Mouse (Mus musculus) midbrain, postnatal 0 days (tissue): Measurements from ENCODE around the gene Tssk2. TPM values are rescaled to one million over a fixed set of nuclear protein-coding genes. Genes with fewer than 3 reads are reported as not detected.
A peak's percentile ranks its signal among the peaks of the same experiment; 100 is the strongest.

Experiments
- ATAC-seq: fragments of 200-750 bp; cut with Nextera tagmentation; 2 replicates; pipeline ENCODE4 v1.8.0; 2017; ENCODE audit warnings: moderate number of reproducible peaks, mild to moderate bottlenecking, moderate TSS enrichment, moderate library complexity; ENCODE audit not compliant: low FRiP score
- DNase-seq: peaks from one replicate; pipeline ENCODE4 v3.0.0-alpha.2; 2015; ENCODE audit warnings: low spot score
- H3K27ac ChIP-seq: fragments of 300-500 bp; sonication (generic); 2 replicates; pipeline ENCODE4 v1.5.1; 2014; ENCODE audit warnings: low read depth, mild to moderate bottlenecking, low read length, mixed read lengths
- H3K27me3 ChIP-seq: fragments of 300-500 bp; sonication (generic); 2 replicates; pipeline ENCODE4 v1.6.1; 2014; ENCODE audit warnings: low read length, control low read depth, mixed read lengths; ENCODE audit not compliant: insufficient read depth
- H3K36me3 ChIP-seq: fragments of 300-500 bp; sonication (generic); 2 replicates; pipeline ENCODE4 v1.6.1; 2014; ENCODE audit warnings: low read length, control low read depth, mixed read lengths; ENCODE audit not compliant: insufficient read depth
- H3K4me1 ChIP-seq: fragments of 300-500 bp; sonication (generic); 2 replicates; pipeline ENCODE4 v1.6.1; 2014; ENCODE audit warnings: mild to moderate bottlenecking, control low read depth, antibody characterized with exemption, low read length, mixed read lengths; ENCODE audit not compliant: insufficient read depth
- H3K4me2 ChIP-seq: fragments of 300-500 bp; sonication (generic); 2 replicates; pipeline ENCODE4 v1.6.1; 2014; ENCODE audit warnings: low read depth, mild to moderate bottlenecking, low read length, mixed read lengths; ENCODE audit not compliant: poor library complexity, severe bottlenecking
- H3K4me3 ChIP-seq: fragments of 300-500 bp; sonication (generic); 2 replicates; pipeline ENCODE4 v1.5.1; 2014; ENCODE audit warnings: low read depth, mild to moderate bottlenecking, low read length, moderate library complexity
- H3K9ac ChIP-seq: fragments of 300-500 bp; sonication (generic); replicated peaks from 2 replicates; pipeline ENCODE4 v1.6.1; 2014; ENCODE audit warnings: mild to moderate bottlenecking, low read length, moderate library complexity, mixed read lengths; ENCODE audit not compliant: poor library complexity, severe bottlenecking
- H3K9me3 ChIP-seq: fragments of 300-500 bp; sonication (generic); 2 replicates; pipeline ENCODE4 v1.6.1; 2016; ENCODE audit warnings: low read length, control low read depth
- CTCF ChIP-seq: IDR thresholded peaks from 2 replicates; pipeline ENCODE4 v1.5.1; 2016; ENCODE audit warnings: antibody characterized with exemption, mild to moderate bottlenecking
- WGBS: fragments of 180-500 bp; shearing (Covaris S2); extraction: QIAGEN DNeasy Blood & Tissue Kit; methylation state at CpG from one replicate; pipeline ENCODE4 v1.1.7; 2014; 5-methylcytosine and 5-hydroxymethylcytosine counted together
- polyA plus RNA-seq: library from polyadenylated mRNA; unstranded; fragments of >200 nt; fragmentation: Nextera tagmentation; extraction: Ambion mirVana; gene quantifications from 2 replicates; pipeline ENCODE4 v1.2.1, GENCODE M21; 2015
- total RNA-seq: library from RNA; depleted of rRNA; stranded (reverse); fragments of >200 nt; gene quantifications from 2 replicates; pipeline ENCODE4 v1.2.3, GENCODE M21; 2014

Gene Tssk2
- total and polyA plus RNA-seq, 2 experiments from 2014 or later, result not detected

DNA sequence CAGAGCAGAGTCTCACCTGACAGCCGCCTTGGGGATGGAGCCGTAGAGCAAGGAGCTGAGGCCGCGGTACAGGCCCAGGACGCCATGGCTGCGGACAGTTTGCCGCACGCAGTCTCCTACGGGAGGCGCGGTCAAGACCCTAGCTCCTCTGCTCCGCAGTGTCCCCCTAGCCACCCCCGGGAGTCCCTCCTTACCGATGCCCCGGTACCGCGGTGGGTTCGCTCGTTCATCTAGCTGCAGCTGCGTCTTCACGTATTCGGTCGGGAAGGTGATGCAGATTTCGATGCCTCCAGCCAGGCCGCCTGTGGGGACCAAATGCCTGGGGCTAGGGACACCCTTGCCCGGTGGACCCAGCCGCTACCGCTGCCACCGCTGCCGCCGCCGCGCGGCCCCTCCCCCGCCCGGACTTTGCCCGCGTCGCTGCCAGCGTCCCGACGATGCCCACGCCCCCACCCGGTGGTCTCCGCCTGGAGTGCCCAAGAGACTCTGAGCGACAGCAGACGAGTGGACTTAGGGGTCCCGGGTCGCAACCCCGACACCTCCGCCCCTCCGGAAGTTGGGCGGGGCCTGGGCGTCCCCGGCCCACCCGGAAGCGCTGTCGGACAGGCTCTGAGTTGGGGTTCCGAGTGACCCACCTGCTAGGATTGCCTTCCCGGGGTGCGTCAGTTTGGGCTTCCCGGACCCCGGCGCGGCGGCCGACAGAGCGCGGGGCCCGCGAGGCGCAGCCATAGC, 29.1 kb downstream of the Tssk2 start:
- Histone ChIP-seq H3K4me1 (peaks cover 11% of the 10 kb centered on the region; the same call in 1 of the 2 replicates), H3K36me3 (peaks cover 19% of the 10 kb centered on the region), H3K4me3 (peak overlapping the region; percentile 87), H3K27me3 (no peaks in the 10 kb centered on the region), H3K27ac (peak overlapping the region; percentile 89), H3K4me2 (peak overlapping the region; percentile 93), H3K9me3 (no peaks in the 10 kb centered on the region), H3K9ac (peak overlapping the region; percentile 92)
- TF ChIP-seq CTCF, result no peak
- under 1% methylated on average over 64 of the region's 72 CpGs for WGBS
- peak; percentile 45 for ATAC-seq
- peak; percentile 20 for DNase-seq

DNA sequence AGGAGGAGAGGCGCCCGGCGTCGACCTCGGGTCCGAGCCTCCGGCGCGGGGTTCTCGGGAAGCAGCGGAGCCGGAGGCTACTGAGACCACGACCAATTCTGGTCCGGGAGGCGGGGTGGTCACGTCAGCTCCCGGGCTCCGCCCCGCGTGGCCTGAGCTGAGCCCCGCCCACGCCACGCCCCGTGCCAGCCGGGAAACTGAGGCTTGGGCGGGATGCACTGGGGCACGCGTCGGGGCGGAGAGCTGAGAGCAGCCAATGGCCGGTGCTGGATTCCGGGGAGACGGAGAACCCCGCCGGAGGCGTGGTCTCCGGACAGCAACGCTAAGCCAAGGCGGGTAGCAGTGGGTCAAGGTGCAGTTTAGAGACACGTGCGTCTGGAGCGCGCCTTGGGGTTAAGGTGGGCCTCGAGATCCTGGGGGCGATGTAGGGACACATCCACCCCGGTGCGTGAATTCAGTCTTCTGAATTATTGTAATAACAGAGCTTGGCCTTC, 29.7 kb downstream of the Tssk2 start, which contains the start of gene Slc25a1:
Gene Slc25a1 (minus strand): TSS at position 133 of the 494 bp plus-strand sequence.
- DNase-seq (peak; percentile 73), ATAC-seq (peak; percentile 77)
- Histone ChIP-seq H3K4me3 (peak within 1 kb of the TSS; percentile 87), H3K27me3 (no peaks in the 10 kb centered on the region), H3K9me3 (no peaks in the 10 kb centered on the region), H3K4me1 (peaks cover 9% of the 10 kb centered on the region; the same call in 1 of the 2 replicates), H3K36me3 (peaks cover 19% of the 10 kb centered on the region), H3K9ac (peak within 1 kb of the TSS; percentile 92), H3K4me2 (peak within 1 kb of the TSS; percentile 93), H3K27ac (peak within 1 kb of the TSS; percentile 89)
- 1% methylated on average over 47 of the region's 47 CpGs for WGBS
- TF ChIP-seq CTCF, result no peak

DNA sequence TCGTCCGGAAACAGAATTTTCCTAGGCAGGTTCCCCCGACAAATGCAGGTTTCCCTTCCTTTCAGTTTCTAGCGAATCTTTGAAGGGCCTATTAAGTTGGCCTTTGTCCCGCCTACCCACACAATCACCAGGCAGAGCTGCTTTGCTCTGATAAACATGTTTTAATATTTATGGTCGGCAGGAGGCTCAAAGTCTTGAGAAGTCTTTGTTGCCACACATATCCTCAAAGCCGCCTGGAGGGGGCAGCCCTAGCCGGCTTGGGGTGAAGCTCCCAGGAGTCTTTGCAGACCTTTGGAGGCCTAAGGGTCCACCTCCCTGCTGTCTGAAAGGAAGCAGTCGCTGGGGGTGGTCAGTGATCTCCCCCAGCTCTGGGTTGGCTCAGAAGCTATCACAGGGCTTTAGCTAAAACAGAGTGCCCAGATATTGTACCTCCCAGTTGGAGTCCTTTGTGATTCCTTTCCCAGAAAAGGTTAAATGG, 30.2 kb downstream of the Tssk2 start:
- H3K9ac ChIP-seq, result peak overlapping the region; percentile 92
- H3K36me3 ChIP-seq, result peaks cover 19% of the 10 kb centered on the region
- peak overlapping the region; percentile 89 for H3K27ac ChIP-seq
- WGBS, result under 1% methylated on average over 9 of the region's 9 CpGs
- H3K4me3 ChIP-seq, result peak overlapping the region; percentile 87
- peak; percentile 75 for ATAC-seq
- H3K4me1 ChIP-seq, result peaks cover 9% of the 10 kb centered on the region; the same call in 1 of the 2 replicates
- no peaks in the 10 kb centered on the region for H3K27me3 ChIP-seq
- peak; percentile 79 for TF ChIP-seq CTCF
- H3K4me2 ChIP-seq, result peak overlapping the region; percentile 93
- DNase-seq, result peak; percentile 92
- H3K9me3 ChIP-seq, result no peaks in the 10 kb centered on the region

DNA sequence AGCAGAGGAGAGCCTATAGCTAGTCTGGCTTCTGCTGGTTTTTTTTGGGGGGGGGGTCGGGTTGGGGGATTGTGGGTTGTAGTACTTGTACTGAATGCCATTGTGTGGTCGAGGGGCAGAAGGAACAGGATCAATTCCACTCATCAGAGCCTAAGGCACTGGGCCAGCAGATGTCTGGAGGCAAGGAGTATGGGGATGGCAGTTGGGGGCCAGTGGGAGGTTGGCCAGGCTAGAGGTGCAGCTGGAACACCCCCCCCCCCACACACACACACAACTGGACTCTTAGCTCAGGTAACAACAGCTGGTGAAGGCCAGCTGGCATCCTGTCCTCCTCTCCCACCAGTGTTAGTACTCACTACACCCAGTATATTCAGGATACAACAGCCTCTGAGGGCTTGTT, 30.8 kb downstream of the Tssk2 start:
- Histone ChIP-seq H3K9ac (0 out of 2 replicates have a peak overlapping the region, but pooled peaks have one; percentile 24), H3K36me3 (peaks cover 19% of the 10 kb centered on the region), H3K27me3 (no peaks in the 10 kb centered on the region), H3K4me2 (0 out of 2 replicates have a peak overlapping the region, but pooled peaks have one; percentile 93), H3K27ac (peak overlapping the region; percentile 89), H3K9me3 (no peaks in the 10 kb centered on the region), H3K4me1 (peaks cover 9% of the 10 kb centered on the region; the same call in 1 of the 2 replicates), H3K4me3 (no peak overlapping the region)
- WGBS, result 0% methylated on average over 2 of the region's 2 CpGs
- no peak for TF ChIP-seq CTCF
- ATAC-seq (peak; percentile 6; the same call in 1 of the 2 replicates), DNase-seq (no peak)

DNA sequence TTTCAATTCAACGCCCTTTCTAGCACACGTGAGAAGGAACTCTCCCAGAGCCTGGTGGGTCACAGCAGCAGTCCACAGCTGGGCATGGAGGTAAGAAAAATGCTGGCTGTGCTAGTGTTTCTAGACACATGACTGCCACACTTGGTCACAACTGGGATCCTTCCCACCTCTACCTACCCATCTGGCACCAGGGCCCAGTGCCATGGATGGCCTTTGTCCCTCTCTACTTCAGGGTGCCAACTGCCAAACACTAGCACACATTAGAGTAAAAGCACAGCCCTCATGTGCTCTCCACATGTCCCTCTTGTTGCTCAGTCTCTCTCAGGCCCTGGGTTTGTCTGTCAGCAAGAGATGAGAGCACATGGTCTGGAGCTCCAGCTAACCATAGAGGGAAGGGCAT, 31.2 kb downstream of the Tssk2 start:
- H3K27ac ChIP-seq, result no peak overlapping the region
- H3K4me1 ChIP-seq, result peaks cover 9% of the 10 kb centered on the region; the same call in 1 of the 2 replicates
- WGBS, result 60% methylated on average over 2 of the region's 2 CpGs

More for the DNA sequence above, 31.2 kb downstream of the Tssk2 start:
- H3K9me3 ChIP-seq, result no peaks in the 10 kb centered on the region
- TF ChIP-seq CTCF, result no peak
- H3K4me2 ChIP-seq, result no peak overlapping the region
- H3K27me3 ChIP-seq, result no peaks in the 10 kb centered on the region
- DNase-seq (no peak), ATAC-seq (no peak)
- H3K36me3 ChIP-seq, result peaks cover 18% of the 10 kb centered on the region
- no peak overlapping the region for H3K4me3 ChIP-seq
- H3K9ac ChIP-seq, result no peak overlapping the region
